Mouse (Mus musculus): ENCODE data around the gene Tespa1.
"Not testable (repeated sequence)": the region's sequence is repeated elsewhere in the genome, so short reads cannot be mapped to it uniquely, and the experiment has no call there.

Tespa1 gene

GRCm38 (mm10) chr10:130322637-130323036 is at the start of gene Tespa1:
TSS of gene Tespa1 (plus strand) at chr10:130322870.
- DNase-seq (ENCODE audit: low read depth): peak; percentile 96

- DNase-seq (ENCODE audit: low read depth): no peak
These were observed 46.9 kb upstream of the Tespa1 start for GRCm38 (mm10) chr10:130275759-130276158.

GRCm38 (mm10) chr10:130276496-130276895 is 46.2 kb upstream of the Tespa1 start:
- no peak for DNase-seq (ENCODE audit: low read depth)

GRCm38 (mm10) chr10:130280066-130280465 is 42.6 kb upstream of the Tespa1 start, which contains the start of gene Neurod4:
TSS of gene Neurod4 (minus strand) at chr10:130280240.
- peak; percentile 88 for DNase-seq (ENCODE audit: low read depth)

GRCm38 (mm10) chr10:130281982-130282449 is 40.7 kb upstream of the Tespa1 start:
- DNase-seq (ENCODE audit: low read depth): no peak

GRCm38 (mm10) chr10:130287201-130287600 is 35.5 kb upstream of the Tespa1 start:
- no peak for DNase-seq (ENCODE audit: low read depth)

GRCm38 (mm10) chr10:130288007-130288406 is 34.7 kb upstream of the Tespa1 start:
- no peak for DNase-seq (ENCODE audit: low read depth)

GRCm38 (mm10) chr10:130293741-130294408 is 28.8 kb upstream of the Tespa1 start:
- DNase-seq (ENCODE audit: low read depth): no peak

- DNase-seq (ENCODE audit: low read depth): peak; percentile 42
These were observed 23.9 kb upstream of the Tespa1 start for GRCm38 (mm10) chr10:130298748-130299147.

- not testable (repeated sequence) for DNase-seq (ENCODE audit: low read depth)
These were observed 18.5 kb upstream of the Tespa1 start for GRCm38 (mm10) chr10:130304138-130304537.

GRCm38 (mm10) chr10:130311534-130312227 is 11.0 kb upstream of the Tespa1 start:
- peak; percentile 62 for DNase-seq (ENCODE audit: low read depth)

- peak; percentile 90 for DNase-seq (ENCODE audit: low read depth)
These were observed 9.1 kb upstream of the Tespa1 start for GRCm38 (mm10) chr10:130313531-130313930.

- peak; percentile 93 for DNase-seq (ENCODE audit: low read depth)
These were observed 8.4 kb upstream of the Tespa1 start for GRCm38 (mm10) chr10:130314110-130314829.

- peak; percentile 42 for DNase-seq (ENCODE audit: low read depth)
These were observed 6.8 kb upstream of the Tespa1 start for GRCm38 (mm10) chr10:130315846-130316245.

GRCm38 (mm10) chr10:130318720-130319119 is 4.0 kb upstream of the Tespa1 start:
- peak; percentile 76 for DNase-seq (ENCODE audit: low read depth)

- DNase-seq (ENCODE audit: low read depth): no peak
These were observed 2.0 kb upstream of the Tespa1 start for GRCm38 (mm10) chr10:130320715-130321114.

GRCm38 (mm10) chr10:130322062-130322461 is 608 bp upstream of the Tespa1 start:
- DNase-seq (ENCODE audit: low read depth): no peak

GRCm38 (mm10) chr10:130324243-130324642 is 1.6 kb downstream of the Tespa1 start:
- peak; percentile 78 for DNase-seq (ENCODE audit: low read depth)

GRCm38 (mm10) chr10:130330711-130331110 is 8.0 kb downstream of the Tespa1 start:
- DNase-seq (ENCODE audit: low read depth): no peak

- peak; percentile 93 for DNase-seq (ENCODE audit: low read depth)
These were observed 13.7 kb downstream of the Tespa1 start for GRCm38 (mm10) chr10:130336385-130336784.

GRCm38 (mm10) chr10:130337581-130337980 is 14.9 kb downstream of the Tespa1 start:
- DNase-seq (ENCODE audit: low read depth): peak; percentile 76

GRCm38 (mm10) chr10:130340050-130340449 is 17.4 kb downstream of the Tespa1 start:
- DNase-seq (ENCODE audit: low read depth): not testable (repeated sequence)

GRCm38 (mm10) chr10:130344056-130344455 is 21.4 kb downstream of the Tespa1 start:
- peak; percentile 44 for DNase-seq (ENCODE audit: low read depth)

Measured in 416B (cell line).